Mouse (Mus musculus) myocyte (in vitro differentiated cells): ENCODE measurements around the gene Tenm2. TPM values are rescaled to one million over a fixed set of nuclear protein-coding genes. Genes with fewer than 3 reads are reported as not detected.

Experiments used
- H3K27me3 ChIP-seq: one replicate; pipeline ENCODE4 v1.6.1; 2011; ENCODE audit not compliant: control insufficient read depth, insufficient read depth, insufficient read length
- H3K36me3 ChIP-seq: one replicate; pipeline ENCODE4 v1.6.1; 2011; ENCODE audit not compliant: control insufficient read depth, insufficient read depth
- H3K4me2 ChIP-seq: one replicate; pipeline ENCODE4 v1.6.1; 2011; ENCODE audit warnings: low read depth, control low read depth
- H3K4me3 ChIP-seq: one replicate; pipeline ENCODE4 v1.5.1; 2011; ENCODE audit warnings: mild to moderate bottlenecking, control low read depth, moderate library complexity
- H3K79me2 ChIP-seq: one replicate; pipeline ENCODE4 v1.6.1; 2011; ENCODE audit not compliant: control insufficient read depth, insufficient read depth
- H3ac ChIP-seq: one replicate; pipeline ENCODE4 v1.6.1; 2011; ENCODE audit not compliant: control insufficient read depth, insufficient read length
- CEBPB ChIP-seq: IDR thresholded peaks from 2 replicates; pipeline ENCODE4 v1.6.1; 2011; ENCODE audit warnings: mild to moderate bottlenecking, moderate library complexity; ENCODE audit not compliant: poor library complexity, insufficient read depth, severe bottlenecking
- E2F4 ChIP-seq: IDR thresholded peaks from one replicate; pipeline ENCODE4 v1.6.1; 2011; ENCODE audit warnings: mild to moderate bottlenecking, control low read depth, moderate library complexity; ENCODE audit not compliant: insufficient read depth
- MAX ChIP-seq: IDR thresholded peaks from one replicate; pipeline ENCODE4 v1.6.1; 2011; ENCODE audit warnings: low read depth, mild to moderate bottlenecking, control low read depth
- MYOD1 ChIP-seq, 3 experiments: IDR thresholded peaks; one replicate each; pipeline ENCODE4 v1.6.1; 2011; ENCODE audit warnings: control low read depth in 2 of 3, low read depth in 2 of 3, mild to moderate bottlenecking in 2 of 3, moderate library complexity in 1 of 3; ENCODE audit not compliant: insufficient read length in 2 of 3, control insufficient read depth in 1 of 3
- MYOG ChIP-seq, 3 experiments: IDR thresholded peaks; one replicate each; pipeline ENCODE4 v1.6.1; 2011; ENCODE audit warnings: control low read depth in 2 of 3, low read depth in 2 of 3, mild to moderate bottlenecking in 2 of 3; ENCODE audit not compliant: insufficient read length in 2 of 3, control insufficient read depth in 1 of 3, insufficient read depth in 1 of 3
- POLR2A ChIP-seq: IDR thresholded peaks from one replicate; pipeline ENCODE4 v1.6.1; 2011; ENCODE audit warnings: low read depth, mild to moderate bottlenecking, control low read depth, moderate library complexity; ENCODE audit not compliant: insufficient read length
- POLR2AphosphoS2 ChIP-seq: IDR thresholded peaks from one replicate; pipeline ENCODE4 v1.6.1; 2011; ENCODE audit warnings: low read depth, control low read depth; ENCODE audit not compliant: insufficient read length
- REST ChIP-seq: IDR thresholded peaks from one replicate; pipeline ENCODE4 v1.6.1; 2011; ENCODE audit warnings: mild to moderate bottlenecking, control low read depth, moderate library complexity; ENCODE audit not compliant: insufficient read depth, insufficient read length
- SRF ChIP-seq: IDR thresholded peaks from one replicate; pipeline ENCODE4 v1.6.1; 2011; ENCODE audit warnings: low read depth; ENCODE audit not compliant: control insufficient read depth, insufficient read length
- TCF12 ChIP-seq: IDR thresholded peaks from one replicate; pipeline ENCODE4 v1.6.1; 2011; ENCODE audit warnings: mild to moderate bottlenecking, control low read depth; ENCODE audit not compliant: poor library complexity, insufficient read depth, severe bottlenecking
- TCF3 ChIP-seq: IDR thresholded peaks from one replicate; pipeline ENCODE4 v1.6.1; 2011; ENCODE audit warnings: low read depth, control low read depth; ENCODE audit not compliant: insufficient read length
- USF1 ChIP-seq: IDR thresholded peaks from one replicate; pipeline ENCODE4 v1.6.1; 2011; ENCODE audit warnings: low read depth, mild to moderate bottlenecking, control low read depth, moderate library complexity
- polyA plus RNA-seq: library from polyadenylated mRNA; unstranded; fragments of >200 nt; fragmentation: generic; extraction: Trizol; gene quantifications from one replicate; pipeline ENCODE4 v1.2.1, GENCODE M21; 2012; ENCODE audit warnings: missing spikeins

Tenm2 gene
- polyA plus RNA-seq, 1 experiment, result 0.28 TPM

GRCm38 (mm10) chr11:36940557-36941110, 295.1 kb downstream of the Tenm2 start:
- no peak for TF ChIP-seq MAX
- no peak for TF ChIP-seq MYOD1 (IDR thresholded peaks at IDR 0.05; ENCODE audit: control insufficient read depth in 1 of 3, insufficient read length in 2 of 3, low read depth in 2 of 3)
- TF ChIP-seq MYOG (IDR thresholded peaks at IDR 0.05; ENCODE audit: control insufficient read depth in 1 of 3, insufficient read depth in 1 of 3, insufficient read length in 2 of 3, low read depth in 2 of 3), result no peak
- no peak for TF ChIP-seq USF1
- TF ChIP-seq REST, result no peak
- no peak for TF ChIP-seq POLR2A
- no peak for TF ChIP-seq SRF
- TF ChIP-seq TCF3, result no peak
- no peak for TF ChIP-seq CEBPB
- no peak for TF ChIP-seq E2F4
- no peak for TF ChIP-seq POLR2AphosphoS2
- no peak for TF ChIP-seq TCF12
- no peak overlapping the region for H3ac ChIP-seq
- H3K4me2 ChIP-seq, result no peak overlapping the region
- no peaks in the 10 kb centered on the region for H3K27me3 ChIP-seq
- no peak overlapping the region for H3K4me3 ChIP-seq
- H3K79me2 ChIP-seq, result no peaks in the 10 kb centered on the region
- no peaks in the 10 kb centered on the region for H3K36me3 ChIP-seq

GRCm38 (mm10) chr11:36929817-36930216, 305.9 kb downstream of the Tenm2 start:
- TF ChIP-seq MYOG (IDR thresholded peaks at IDR 0.05; ENCODE audit: control insufficient read depth in 1 of 3, insufficient read depth in 1 of 3, insufficient read length in 2 of 3, low read depth in 2 of 3) (no peak), TCF3 (no peak)
- no peaks in the 10 kb centered on the region for H3K36me3 ChIP-seq
- H3K27me3 ChIP-seq, result no peaks in the 10 kb centered on the region

GRCm38 (mm10) chr11:36926705-36927406, 308.9 kb downstream of the Tenm2 start:
- Histone ChIP-seq H3K36me3 (no peaks in the 10 kb centered on the region), H3K27me3 (no peaks in the 10 kb centered on the region), H3ac (no peak overlapping the region), H3K79me2 (no peaks in the 10 kb centered on the region), H3K4me3 (no peak overlapping the region), H3K4me2 (no peak overlapping the region)
- TF ChIP-seq CEBPB (no peak), POLR2A (no peak), MAX (no peak), TCF3 (no peak), USF1 (no peak), E2F4 (no peak), MYOD1 (IDR thresholded peaks at IDR 0.05; ENCODE audit: control insufficient read depth in 1 of 3, insufficient read length in 2 of 3, low read depth in 2 of 3) (no peak), MYOG (IDR thresholded peaks at IDR 0.05; ENCODE audit: control insufficient read depth in 1 of 3, insufficient read depth in 1 of 3, insufficient read length in 2 of 3, low read depth in 2 of 3) (no peak), TCF12 (no peak), SRF (no peak), POLR2AphosphoS2 (no peak), REST (no peak)

More at GRCm38 (mm10) chr11:36929817-36930216, 305.9 kb downstream of the Tenm2 start:
- Histone ChIP-seq H3K4me2 (no peak overlapping the region), H3K79me2 (no peaks in the 10 kb centered on the region), H3K4me3 (no peak overlapping the region), H3ac (no peak overlapping the region)

- H3K27me3 ChIP-seq, result no peaks in the 10 kb centered on the region
- no peaks in the 10 kb centered on the region for H3K79me2 ChIP-seq
- H3K36me3 ChIP-seq, result no peaks in the 10 kb centered on the region
- H3K4me2 ChIP-seq, result no peak overlapping the region
- no peak overlapping the region for H3ac ChIP-seq
- H3K4me3 ChIP-seq, result no peak overlapping the region
- TF ChIP-seq MAX (no peak), SRF (no peak), POLR2AphosphoS2 (no peak), MYOG (IDR thresholded peaks at IDR 0.05; ENCODE audit: control insufficient read depth in 1 of 3, insufficient read depth in 1 of 3, insufficient read length in 2 of 3, low read depth in 2 of 3) (no peak), REST (no peak), E2F4 (no peak), USF1 (no peak), TCF3 (no peak)
Observed at GRCm38 (mm10) chr11:36919301-36919700, 316.5 kb downstream of the Tenm2 start.

- H3K4me3 ChIP-seq, result no peak overlapping the region
- H3K36me3 ChIP-seq, result no peaks in the 10 kb centered on the region
- H3K79me2 ChIP-seq, result no peaks in the 10 kb centered on the region
- H3K4me2 ChIP-seq, result no peak overlapping the region
- TF ChIP-seq SRF (no peak), MYOG (IDR thresholded peaks at IDR 0.05; ENCODE audit: control insufficient read depth in 1 of 3, insufficient read depth in 1 of 3, insufficient read length in 2 of 3, low read depth in 2 of 3) (no peak), E2F4 (no peak), MYOD1 (IDR thresholded peaks at IDR 0.05; ENCODE audit: control insufficient read depth in 1 of 3, insufficient read length in 2 of 3, low read depth in 2 of 3) (no peak), TCF12 (no peak), CEBPB (no peak), USF1 (no peak), MAX (no peak), POLR2A (no peak), POLR2AphosphoS2 (no peak), TCF3 (no peak), REST (no peak)
- no peaks in the 10 kb centered on the region for H3K27me3 ChIP-seq
- no peak overlapping the region for H3ac ChIP-seq
Observed at GRCm38 (mm10) chr11:36911406-36911805, 324.4 kb downstream of the Tenm2 start.
